Mouse (Mus musculus): ENCODE data around the gene Ccnk.

- no peak for TF ChIP-seq CTCF (IDR thresholded peaks at IDR 0.05; ENCODE audit: control insufficient read depth, insufficient read depth, insufficient replicate concordance, low read depth, low read length)
- TF ChIP-seq POLR2A (IDR thresholded peaks at IDR 0.05; ENCODE audit: control insufficient read depth, low read depth, low read length) = no peak
Measured at GRCm38 (mm10) chr12:108149764-108150163, 29.6 kb upstream of the Ccnk start.

Data from testis, adult 2 months (tissue).